Mouse (Mus musculus): ENCODE results near the gene Zyx. TPM values are rescaled to one million over a fixed set of nuclear protein-coding genes. Genes with fewer than 3 reads are reported as not detected.

The Zyx gene
- polyA plus RNA-seq, 1 experiment from 2014 or later, result 97.7 TPM

GRCm38 (mm10) chr6:42369870-42370269, 20.4 kb downstream of the Zyx start:
- WGBS, result 11% methylated on average over 3 of the region's 3 CpGs

GRCm38 (mm10) chr6:42370630-42371363, 21.4 kb downstream of the Zyx start:
- Histone ChIP-seq H3K4me3 (ENCODE audit: low read depth, low read length) (no peak overlapping the region), H3K27me3 (ENCODE audit: control insufficient read depth, insufficient read depth, low read length) (no peaks in the 10 kb centered on the region), H3K36me3 (ENCODE audit: control insufficient read depth, insufficient read depth, low read length) (no peaks in the 10 kb centered on the region), H3K9me3 (ENCODE audit: control insufficient read depth, low read length) (no peaks in the 10 kb centered on the region), H3K4me1 (ENCODE audit: control insufficient read depth, insufficient read depth, low read length) (peaks cover 7% of the 10 kb centered on the region; the same call in 1 of the 2 replicates), H3K27ac (replicated peaks; ENCODE audit: low read depth, low read length) (no peak overlapping the region), H3K9ac (ENCODE audit: low read length) (no peak overlapping the region), H3K4me2 (ENCODE audit: low read depth, severe bottlenecking) (no peak overlapping the region)
- WGBS, result 20% methylated on average over 4 of the region's 4 CpGs
- DNase-seq (ENCODE audit: low spot score), result no peak
- no peak for ATAC-seq (ENCODE audit: insufficient number of reproducible peaks, low FRiP score, low TSS enrichment, low read depth)

More at GRCm38 (mm10) chr6:42369870-42370269, 20.4 kb downstream of the Zyx start:
- Histone ChIP-seq H3K9me3 (ENCODE audit: control insufficient read depth, low read length) (no peaks in the 10 kb centered on the region), H3K27me3 (ENCODE audit: control insufficient read depth, insufficient read depth, low read length) (no peaks in the 10 kb centered on the region), H3K4me2 (ENCODE audit: low read depth, severe bottlenecking) (no peak overlapping the region), H3K27ac (replicated peaks; ENCODE audit: low read depth, low read length) (no peak overlapping the region), H3K4me1 (ENCODE audit: control insufficient read depth, insufficient read depth, low read length) (peaks cover 7% of the 10 kb centered on the region; the same call in 1 of the 2 replicates), H3K9ac (ENCODE audit: low read length) (no peak overlapping the region), H3K4me3 (ENCODE audit: low read depth, low read length) (no peak overlapping the region), H3K36me3 (ENCODE audit: control insufficient read depth, insufficient read depth, low read length) (no peaks in the 10 kb centered on the region)
- DNase-seq (ENCODE audit: low spot score) (peak; percentile 54), ATAC-seq (ENCODE audit: insufficient number of reproducible peaks, low FRiP score, low TSS enrichment, low read depth) (no peak)

GRCm38 (mm10) chr6:42372001-42372400, 22.6 kb downstream of the Zyx start:
- WGBS, result 2% methylated on average over 3 of the region's 3 CpGs
- DNase-seq (ENCODE audit: low spot score), result no peak
- no peak overlapping the region for H3K9ac ChIP-seq (ENCODE audit: low read length)
- ATAC-seq (ENCODE audit: insufficient number of reproducible peaks, low FRiP score, low TSS enrichment, low read depth), result no peak
- H3K4me3 ChIP-seq (ENCODE audit: low read depth, low read length), result no peak overlapping the region
- no peaks in the 10 kb centered on the region for H3K9me3 ChIP-seq (ENCODE audit: control insufficient read depth, low read length)
- H3K36me3 ChIP-seq (ENCODE audit: control insufficient read depth, insufficient read depth, low read length), result no peaks in the 10 kb centered on the region
- H3K4me2 ChIP-seq (ENCODE audit: low read depth, severe bottlenecking), result no peak overlapping the region
- H3K27ac ChIP-seq (replicated peaks; ENCODE audit: low read depth, low read length), result no peak overlapping the region
- H3K4me1 ChIP-seq (ENCODE audit: control insufficient read depth, insufficient read depth, low read length), result peaks cover 7% of the 10 kb centered on the region; the same call in 1 of the 2 replicates
- no peaks in the 10 kb centered on the region for H3K27me3 ChIP-seq (ENCODE audit: control insufficient read depth, insufficient read depth, low read length)

- Histone ChIP-seq H3K27me3 (ENCODE audit: control insufficient read depth, insufficient read depth, low read length) (no peaks in the 10 kb centered on the region), H3K9me3 (ENCODE audit: control insufficient read depth, low read length) (no peaks in the 10 kb centered on the region), H3K27ac (replicated peaks; ENCODE audit: low read depth, low read length) (no peak overlapping the region), H3K9ac (ENCODE audit: low read length) (no peak overlapping the region; the same call in 1 of the 2 replicates), H3K4me3 (ENCODE audit: low read depth, low read length) (peak overlapping the region; percentile 48), H3K4me1 (ENCODE audit: control insufficient read depth, insufficient read depth, low read length) (peaks cover 7% of the 10 kb centered on the region; the same call in 1 of the 2 replicates), H3K4me2 (ENCODE audit: low read depth, severe bottlenecking) (peak overlapping the region; percentile 89), H3K36me3 (ENCODE audit: control insufficient read depth, insufficient read depth, low read length) (no peaks in the 10 kb centered on the region)
- WGBS, result 13% methylated on average over 9 of the region's 9 CpGs
- peak; percentile 52 for ATAC-seq (ENCODE audit: insufficient number of reproducible peaks, low FRiP score, low TSS enrichment, low read depth)
- DNase-seq (ENCODE audit: low spot score), result no peak
Measured at GRCm38 (mm10) chr6:42372421-42372815, 23.0 kb downstream of the Zyx start.

GRCm38 (mm10) chr6:42372816-42373547, 23.6 kb downstream of the Zyx start, which contains the start of gene Epha1:
Epha1 (minus strand) TSS chr6:42373268.
- WGBS, result under 1% methylated on average over 29 of the region's 36 CpGs
- Histone ChIP-seq H3K27ac (replicated peaks; ENCODE audit: low read depth, low read length) (0 out of 2 replicates have a peak within 1 kb of the TSS, but pooled peaks have one; percentile 26), H3K9ac (ENCODE audit: low read length) (peak within 1 kb of the TSS; percentile 56), H3K9me3 (ENCODE audit: control insufficient read depth, low read length) (no peaks in the 10 kb centered on the region), H3K4me3 (ENCODE audit: low read depth, low read length) (peak within 1 kb of the TSS; percentile 48), H3K4me1 (ENCODE audit: control insufficient read depth, insufficient read depth, low read length) (peaks cover 7% of the 10 kb centered on the region; the same call in 1 of the 2 replicates), H3K27me3 (ENCODE audit: control insufficient read depth, insufficient read depth, low read length) (no peaks in the 10 kb centered on the region), H3K36me3 (ENCODE audit: control insufficient read depth, insufficient read depth, low read length) (no peaks in the 10 kb centered on the region), H3K4me2 (ENCODE audit: low read depth, severe bottlenecking) (peak within 1 kb of the TSS; percentile 89)
- ATAC-seq (ENCODE audit: insufficient number of reproducible peaks, low FRiP score, low TSS enrichment, low read depth) (peak; percentile 74), DNase-seq (ENCODE audit: low spot score) (peak; percentile 81)

- WGBS, result 50% methylated on average over 6 of the region's 7 CpGs
- peak overlapping the region; percentile 48; the same call in 1 of the 2 replicates for H3K4me3 ChIP-seq (ENCODE audit: low read depth, low read length)
- H3K4me2 ChIP-seq (ENCODE audit: low read depth, severe bottlenecking), result peak overlapping the region; percentile 89
- no peak overlapping the region for H3K9ac ChIP-seq (ENCODE audit: low read length)
- ATAC-seq (ENCODE audit: insufficient number of reproducible peaks, low FRiP score, low TSS enrichment, low read depth), result no peak
- H3K36me3 ChIP-seq (ENCODE audit: control insufficient read depth, insufficient read depth, low read length), result no peaks in the 10 kb centered on the region
- DNase-seq (ENCODE audit: low spot score), result no peak
- H3K27me3 ChIP-seq (ENCODE audit: control insufficient read depth, insufficient read depth, low read length), result no peaks in the 10 kb centered on the region
- H3K27ac ChIP-seq (replicated peaks; ENCODE audit: low read depth, low read length), result no peak overlapping the region
- peaks cover 7% of the 10 kb centered on the region; the same call in 1 of the 2 replicates for H3K4me1 ChIP-seq (ENCODE audit: control insufficient read depth, insufficient read depth, low read length)
- no peaks in the 10 kb centered on the region for H3K9me3 ChIP-seq (ENCODE audit: control insufficient read depth, low read length)
Measured at GRCm38 (mm10) chr6:42373669-42374430, 24.4 kb downstream of the Zyx start.

GRCm38 (mm10) chr6:42374701-42375100, 25.3 kb downstream of the Zyx start:
- peaks cover 7% of the 10 kb centered on the region; the same call in 1 of the 2 replicates for H3K4me1 ChIP-seq (ENCODE audit: control insufficient read depth, insufficient read depth, low read length)
- no peak overlapping the region for H3K4me2 ChIP-seq (ENCODE audit: low read depth, severe bottlenecking)
- no peaks in the 10 kb centered on the region for H3K27me3 ChIP-seq (ENCODE audit: control insufficient read depth, insufficient read depth, low read length)
- no peak overlapping the region for H3K9ac ChIP-seq (ENCODE audit: low read length)
- DNase-seq (ENCODE audit: low spot score) (no peak), ATAC-seq (ENCODE audit: insufficient number of reproducible peaks, low FRiP score, low TSS enrichment, low read depth) (no peak)
- no peak overlapping the region for H3K27ac ChIP-seq (replicated peaks; ENCODE audit: low read depth, low read length)
- no peaks in the 10 kb centered on the region for H3K9me3 ChIP-seq (ENCODE audit: control insufficient read depth, low read length)
- no peak overlapping the region for H3K4me3 ChIP-seq (ENCODE audit: low read depth, low read length)
- no peaks in the 10 kb centered on the region for H3K36me3 ChIP-seq (ENCODE audit: control insufficient read depth, insufficient read depth, low read length)
- 89% methylated on average over 4 of the region's 4 CpGs for WGBS

- H3K9me3 ChIP-seq (ENCODE audit: control insufficient read depth, low read length), result no peaks in the 10 kb centered on the region
- ATAC-seq (ENCODE audit: insufficient number of reproducible peaks, low FRiP score, low TSS enrichment, low read depth), result no peak
Measured at GRCm38 (mm10) chr6:42375131-42375530, 25.7 kb downstream of the Zyx start.

More at GRCm38 (mm10) chr6:42375131-42375530, 25.7 kb downstream of the Zyx start:
- Histone ChIP-seq H3K27ac (replicated peaks; ENCODE audit: low read depth, low read length) (no peak overlapping the region), H3K9ac (ENCODE audit: low read length) (no peak overlapping the region), H3K36me3 (ENCODE audit: control insufficient read depth, insufficient read depth, low read length) (no peaks in the 10 kb centered on the region), H3K4me1 (ENCODE audit: control insufficient read depth, insufficient read depth, low read length) (peaks cover 4% of the 10 kb centered on the region; the same call in 1 of the 2 replicates), H3K27me3 (ENCODE audit: control insufficient read depth, insufficient read depth, low read length) (no peaks in the 10 kb centered on the region), H3K4me3 (ENCODE audit: low read depth, low read length) (no peak overlapping the region), H3K4me2 (ENCODE audit: low read depth, severe bottlenecking) (no peak overlapping the region)
- no peak for DNase-seq (ENCODE audit: low spot score)
- WGBS, result 82% methylated on average over 2 of the region's 2 CpGs

All from limb, embryonic 11.5 days (tissue).